Mouse (Mus musculus) forebrain, embryonic 14.5 days (tissue): ENCODE results near the gene Fars2. TPM values are rescaled to one million over a fixed set of nuclear protein-coding genes. Genes with fewer than 3 reads are reported as not detected.

Experiments
- ATAC-seq: fragments of 200-750 bp; cut with Nextera tagmentation; 2 replicates; pipeline ENCODE4 v1.8.0; 2017; ENCODE audit warnings: mild to moderate bottlenecking, moderate library complexity
- DNase-seq: peaks from one replicate; pipeline ENCODE4 v3.0.0-alpha.2; 2015; ENCODE audit warnings: low spot score
- H3K27ac ChIP-seq: fragments of 300-500 bp; sonication (generic); 2 replicates; pipeline ENCODE4 v1.5.1; 2014; ENCODE audit warnings: low read depth, mild to moderate bottlenecking, control low read depth, low read length, moderate library complexity
- H3K27me3 ChIP-seq: fragments of 300-500 bp; sonication (generic); replicated peaks from 2 replicates; pipeline ENCODE4 v1.6.1; 2014; ENCODE audit warnings: low read length, control low read depth, mixed read lengths; ENCODE audit not compliant: control insufficient read depth, insufficient read depth
- H3K36me3 ChIP-seq: fragments of 300-500 bp; sonication (generic); 2 replicates; pipeline ENCODE4 v1.6.1; 2014; ENCODE audit warnings: low read length, control low read depth; ENCODE audit not compliant: control insufficient read depth, insufficient read depth
- H3K4me1 ChIP-seq: fragments of 300-500 bp; sonication (generic); 2 replicates; pipeline ENCODE4 v1.6.1; 2014; ENCODE audit warnings: antibody characterized with exemption, low read length, control low read depth; ENCODE audit not compliant: control insufficient read depth, insufficient read depth
- H3K4me2 ChIP-seq: fragments of 300-500 bp; sonication (generic); 2 replicates; pipeline ENCODE4 v1.6.1; 2014; ENCODE audit warnings: mild to moderate bottlenecking, control low read depth, low read length
- H3K4me3 ChIP-seq: fragments of 300-500 bp; sonication (generic); 2 replicates; pipeline ENCODE4 v1.5.1; 2014; ENCODE audit warnings: low read depth, low read length, control low read depth
- H3K9ac ChIP-seq: fragments of 300-500 bp; sonication (generic); 2 replicates; pipeline ENCODE4 v1.6.1; 2014; ENCODE audit warnings: mild to moderate bottlenecking, low read length, control low read depth, moderate library complexity
- H3K9me3 ChIP-seq: fragments of 300-500 bp; sonication (generic); replicated peaks from 2 replicates; pipeline ENCODE4 v1.6.1; 2016; ENCODE audit warnings: low read length, control low read depth, mixed read lengths; ENCODE audit not compliant: control insufficient read depth
- WGBS: fragments of 180-500 bp; shearing (Covaris S2); extraction: QIAGEN DNeasy Blood & Tissue Kit; methylation state at CpG from one replicate; pipeline ENCODE4 v1.1.7; 2014; 5-methylcytosine and 5-hydroxymethylcytosine counted together
- polyA plus RNA-seq: library from polyadenylated mRNA; unstranded; fragments of >200 nt; fragmentation: Nextera tagmentation; extraction: Ambion mirVana; gene quantifications from 2 replicates; pipeline ENCODE4 v1.2.1, GENCODE M21; 2014

The Fars2 gene
- polyA plus RNA-seq, 1 experiment from 2014 or later, result 35.5 TPM

DNA sequence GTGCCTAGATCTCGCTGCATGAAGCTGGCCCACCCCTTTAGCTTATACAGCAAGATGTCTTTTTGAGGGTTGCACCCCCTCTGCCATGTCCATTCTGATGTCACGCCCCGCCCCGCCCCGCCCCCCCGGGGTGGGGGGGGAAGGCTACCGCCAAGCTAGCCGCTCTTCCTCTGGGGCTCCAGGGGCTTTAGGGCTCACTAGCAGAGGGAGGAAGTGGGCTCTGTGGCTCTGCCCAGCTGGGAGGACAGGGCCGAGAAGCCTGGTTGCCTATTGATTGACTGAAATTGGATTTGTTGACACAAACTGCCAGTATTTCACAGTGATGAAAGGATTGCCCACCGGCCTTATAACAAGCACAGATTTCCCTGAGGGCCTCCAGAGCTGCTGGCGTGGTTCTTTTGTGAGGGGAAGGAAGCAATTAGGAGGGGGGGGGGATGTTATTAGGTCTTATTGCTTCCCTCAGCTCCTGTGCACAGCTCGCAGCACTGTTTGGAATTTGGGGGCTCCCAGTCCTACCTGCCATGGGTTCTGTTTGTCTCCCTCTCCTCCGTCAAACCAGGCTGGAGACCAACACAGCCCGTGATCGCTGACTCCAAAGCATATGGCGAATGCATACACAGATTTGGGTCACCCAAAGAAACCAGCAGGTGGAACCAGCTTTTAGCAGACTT, 466.4 kb downstream of the Fars2 start:
- 9% methylated on average over 16 of the region's 16 CpGs for WGBS
- peak overlapping the region; percentile 10; the same call in 1 of the 2 replicates for H3K9ac ChIP-seq
- ATAC-seq, result peak; percentile 49
- no peaks in the 10 kb centered on the region for H3K27me3 ChIP-seq
- H3K4me2 ChIP-seq, result peak overlapping the region; percentile 1; the same call in 1 of the 2 replicates
- DNase-seq, result peak; percentile 72
- H3K4me3 ChIP-seq, result no peak overlapping the region
- H3K4me1 ChIP-seq, result peaks cover 30% of the 10 kb centered on the region
- no peaks in the 10 kb centered on the region for H3K9me3 ChIP-seq
- no peaks in the 10 kb centered on the region for H3K36me3 ChIP-seq
- peak overlapping the region; percentile 64 for H3K27ac ChIP-seq

DNA sequence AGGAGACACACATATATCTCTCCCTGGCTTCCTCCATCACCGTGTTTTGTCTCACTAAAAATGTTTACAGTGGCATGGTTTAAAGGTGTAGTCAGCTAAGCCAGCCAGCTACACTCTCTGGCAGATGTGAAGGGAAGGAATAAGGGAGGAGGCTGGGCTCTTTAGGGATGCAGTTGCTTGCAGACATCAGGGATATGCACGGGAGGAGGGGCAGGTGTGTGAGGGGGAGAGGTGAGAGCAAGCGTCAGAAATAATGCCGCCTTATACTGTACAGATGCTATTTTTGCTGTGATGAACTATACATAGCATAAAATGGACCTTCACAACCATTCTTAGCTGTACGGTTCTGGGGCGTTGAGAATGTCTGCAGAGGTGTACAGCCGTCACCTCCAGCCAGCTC, 467.0 kb downstream of the Fars2 start:
- no peaks in the 10 kb centered on the region for H3K9me3 ChIP-seq
- no peak overlapping the region for H3K9ac ChIP-seq
- H3K4me3 ChIP-seq, result no peak overlapping the region
- DNase-seq, result no peak
- peak overlapping the region; percentile 64; the same call in 1 of the 2 replicates for H3K27ac ChIP-seq
- H3K36me3 ChIP-seq, result no peaks in the 10 kb centered on the region
- peaks cover 28% of the 10 kb centered on the region for H3K4me1 ChIP-seq
- H3K4me2 ChIP-seq, result no peak overlapping the region
- no peaks in the 10 kb centered on the region for H3K27me3 ChIP-seq
- 62% methylated on average over 7 of the region's 7 CpGs for WGBS
- peak; percentile 4; the same call in 1 of the 2 replicates for ATAC-seq

DNA sequence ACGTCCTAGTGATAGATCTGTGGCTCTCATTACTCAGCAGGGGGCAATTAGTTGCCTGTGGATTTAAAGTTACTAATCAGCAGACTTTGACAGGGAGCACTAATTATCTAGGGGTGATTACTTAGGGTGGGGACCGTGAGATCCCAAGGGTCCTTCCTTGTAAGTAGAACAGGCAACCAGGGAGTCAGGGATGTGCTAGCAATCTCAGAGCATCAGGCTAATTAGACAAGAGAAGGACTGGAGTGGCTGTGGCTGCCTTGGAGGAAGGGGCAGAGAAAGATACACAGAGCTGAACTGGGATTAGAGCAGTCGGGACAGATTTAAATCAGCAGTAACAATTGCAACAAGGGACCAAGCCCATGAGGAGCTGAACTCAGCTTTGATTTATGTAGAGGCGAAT, 471.9 kb downstream of the Fars2 start:
- H3K9me3 ChIP-seq, result no peaks in the 10 kb centered on the region
- no peaks in the 10 kb centered on the region for H3K36me3 ChIP-seq
- ATAC-seq (no peak), DNase-seq (no peak)
- no peak overlapping the region for H3K4me2 ChIP-seq
- 31% methylated on average over 4 of the region's 4 CpGs for WGBS
- no peak overlapping the region for H3K27ac ChIP-seq
- no peak overlapping the region for H3K9ac ChIP-seq
- H3K4me3 ChIP-seq, result no peak overlapping the region
- peaks cover 2% of the 10 kb centered on the region; the same call in 1 of the 2 replicates for H3K4me1 ChIP-seq
- no peaks in the 10 kb centered on the region for H3K27me3 ChIP-seq

DNA sequence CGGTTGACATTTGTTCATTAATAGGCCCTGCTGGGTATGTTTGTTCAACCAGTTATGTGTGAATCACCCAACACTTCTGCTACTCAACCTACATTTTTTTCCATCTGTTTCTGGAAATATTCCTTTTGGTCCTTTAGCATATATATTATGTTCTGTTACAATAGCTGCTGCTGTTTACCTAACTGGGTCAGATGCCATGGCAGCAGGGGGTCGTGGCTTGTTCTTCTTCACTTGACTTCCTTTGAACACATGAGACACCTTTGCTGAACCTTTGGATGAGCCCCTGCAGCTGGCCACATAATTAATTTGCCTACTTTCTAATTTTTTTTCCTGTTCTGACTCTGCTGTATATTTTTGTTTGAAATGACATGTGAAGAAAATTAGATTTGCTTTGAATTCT, 475.1 kb downstream of the Fars2 start:
- Histone ChIP-seq H3K27ac (no peak overlapping the region), H3K9ac (no peak overlapping the region), H3K4me1 (no peaks in the 10 kb centered on the region), H3K27me3 (no peaks in the 10 kb centered on the region), H3K4me2 (no peak overlapping the region), H3K4me3 (no peak overlapping the region), H3K9me3 (no peaks in the 10 kb centered on the region), H3K36me3 (no peaks in the 10 kb centered on the region)
- 78% methylated on average over 2 of the region's 2 CpGs for WGBS
- ATAC-seq, result no peak
- DNase-seq, result no peak

DNA sequence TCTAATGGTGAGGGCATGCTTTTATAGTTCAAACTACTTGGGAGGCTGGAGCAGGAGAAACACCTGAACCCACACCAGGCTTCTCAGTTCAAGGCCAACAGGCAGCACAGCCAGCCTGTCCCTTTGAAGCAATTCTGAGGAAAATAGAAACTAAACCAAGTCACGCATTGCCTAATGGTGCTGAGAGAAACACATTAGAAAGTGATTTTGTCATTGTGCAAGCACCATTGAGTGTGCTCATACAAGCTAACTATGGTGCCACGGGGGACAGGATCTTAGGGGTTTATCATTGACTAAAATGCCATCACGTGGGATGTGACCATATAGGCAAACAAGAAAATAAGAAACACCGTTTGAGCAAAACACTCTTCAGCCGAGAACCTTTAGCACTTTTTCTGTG, 489.5 kb downstream of the Fars2 start:
- H3K9me3 ChIP-seq, result no peaks in the 10 kb centered on the region
- no peak overlapping the region for H3K4me3 ChIP-seq
- WGBS, result 89% methylated on average over 5 of the region's 5 CpGs
- ATAC-seq (no peak), DNase-seq (no peak)
- H3K27ac ChIP-seq, result no peak overlapping the region
- H3K36me3 ChIP-seq, result no peaks in the 10 kb centered on the region
- H3K4me2 ChIP-seq, result no peak overlapping the region
- no peaks in the 10 kb centered on the region for H3K4me1 ChIP-seq
- no peaks in the 10 kb centered on the region for H3K27me3 ChIP-seq
- H3K9ac ChIP-seq, result no peak overlapping the region

DNA sequence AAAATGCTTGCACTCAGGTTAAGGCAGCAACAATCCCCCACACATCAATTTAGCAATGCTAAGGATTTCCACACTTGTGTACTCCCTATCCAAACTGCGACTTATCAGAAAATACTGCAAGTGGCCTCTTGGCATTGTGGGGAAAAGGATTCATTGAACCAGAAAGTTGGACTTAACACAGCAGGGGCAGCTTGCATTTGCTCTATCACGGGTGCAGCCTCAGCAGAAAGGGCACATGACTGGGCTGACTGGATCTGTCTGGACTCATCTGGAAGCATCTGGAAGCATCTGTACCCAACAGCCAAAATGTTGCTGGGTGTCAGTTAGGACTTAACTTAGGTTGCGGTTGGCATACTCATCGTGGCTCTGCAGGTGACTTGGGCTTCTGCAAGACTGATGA, 490.7 kb downstream of the Fars2 start:
- ATAC-seq, result no peak
- peaks cover 5% of the 10 kb centered on the region; the same call in 1 of the 2 replicates for H3K4me1 ChIP-seq
- no peak overlapping the region for H3K4me2 ChIP-seq
- no peak overlapping the region for H3K4me3 ChIP-seq
- DNase-seq, result no peak
- H3K27me3 ChIP-seq, result no peaks in the 10 kb centered on the region
- 89% methylated on average over 4 of the region's 4 CpGs for WGBS
- no peaks in the 10 kb centered on the region for H3K9me3 ChIP-seq
- H3K9ac ChIP-seq, result no peak overlapping the region
- H3K36me3 ChIP-seq, result no peaks in the 10 kb centered on the region
- no peak overlapping the region for H3K27ac ChIP-seq

DNA sequence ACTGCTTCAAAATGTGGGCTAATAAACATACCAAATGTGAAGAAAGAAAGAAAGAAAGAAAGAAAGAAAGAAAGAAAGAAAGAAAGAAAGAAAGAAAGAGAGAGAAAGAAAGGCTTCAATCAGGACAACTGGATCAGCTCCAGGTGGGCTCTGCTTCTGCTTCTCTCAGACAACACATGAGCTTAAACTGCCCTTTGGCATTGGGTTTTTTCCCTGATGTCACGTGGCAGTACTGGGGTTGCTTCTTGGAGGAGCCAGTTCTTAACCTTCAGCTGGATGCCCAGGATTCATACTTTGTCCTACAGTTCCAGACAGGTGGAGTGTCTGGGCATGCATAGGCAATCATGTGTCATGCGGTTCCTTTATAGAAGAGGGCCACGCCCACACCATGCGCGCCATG, 493.2 kb downstream of the Fars2 start:
- no peak overlapping the region for H3K27ac ChIP-seq
- H3K4me2 ChIP-seq, result no peak overlapping the region
- H3K9me3 ChIP-seq, result no peaks in the 10 kb centered on the region
- WGBS, result 90% methylated on average over 5 of the region's 5 CpGs
- ATAC-seq (no peak), DNase-seq (no peak)
- H3K27me3 ChIP-seq, result no peaks in the 10 kb centered on the region
- no peaks in the 10 kb centered on the region for H3K36me3 ChIP-seq
- no peak overlapping the region for H3K9ac ChIP-seq
- no peak overlapping the region for H3K4me3 ChIP-seq
- H3K4me1 ChIP-seq, result peaks cover 9% of the 10 kb centered on the region; the same call in 1 of the 2 replicates

DNA sequence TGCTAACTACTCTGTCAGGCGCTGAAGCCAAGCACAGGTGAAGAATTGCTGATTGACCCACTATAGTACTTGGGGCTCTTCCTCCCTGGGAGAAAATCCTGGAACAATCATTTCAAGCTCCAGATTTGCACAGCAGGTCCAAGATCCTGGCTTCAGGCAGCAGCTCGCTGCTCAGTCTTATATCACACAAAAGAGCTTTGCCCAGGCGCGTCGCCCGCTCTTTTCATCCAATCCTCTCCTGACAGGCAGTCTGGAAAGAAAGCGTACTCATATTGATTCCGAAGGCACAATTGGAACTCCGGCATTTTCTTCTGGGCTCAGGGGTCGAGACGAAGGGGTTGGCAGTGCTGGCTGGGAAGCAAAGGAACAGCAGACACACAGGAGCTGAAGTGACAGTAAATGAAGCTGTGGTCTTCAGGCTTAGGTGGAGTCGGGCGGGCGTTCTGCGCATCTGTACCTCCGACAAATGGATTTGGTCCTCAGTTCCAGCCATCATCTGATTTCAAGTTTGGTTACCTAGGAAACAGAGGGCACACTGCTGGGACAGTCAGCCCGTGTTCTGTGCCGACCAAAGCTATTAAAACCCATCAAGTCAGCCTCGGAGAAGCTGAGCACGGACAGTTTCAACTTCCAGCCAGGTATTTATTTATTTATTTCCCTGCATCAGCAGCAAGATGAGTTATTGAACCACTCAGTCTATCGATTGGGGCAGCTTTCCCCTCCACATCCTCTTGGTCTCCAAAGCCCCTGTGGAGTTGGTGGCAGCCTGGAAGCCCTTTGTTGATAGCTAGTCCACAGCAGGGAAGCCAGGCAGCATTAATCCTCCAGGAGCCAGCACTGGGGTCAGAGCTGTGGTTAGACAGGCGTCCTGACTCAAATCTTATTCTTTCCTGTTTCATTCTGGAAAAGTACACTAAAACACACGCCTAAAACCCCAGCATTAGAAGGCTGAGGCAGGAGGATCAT, 495.9 kb downstream of the Fars2 start:
- Histone ChIP-seq H3K27ac (peak overlapping the region; percentile 82), H3K4me1 (peaks cover 9% of the 10 kb centered on the region; the same call in 1 of the 2 replicates), H3K27me3 (no peaks in the 10 kb centered on the region), H3K9ac (peak overlapping the region; percentile 59), H3K36me3 (no peaks in the 10 kb centered on the region), H3K4me2 (peak overlapping the region; percentile 54), H3K9me3 (no peaks in the 10 kb centered on the region), H3K4me3 (peak overlapping the region; percentile 29)
- peak; percentile 85 for DNase-seq
- ATAC-seq, result peak; percentile 85
- 13% methylated on average over 23 of the region's 23 CpGs for WGBS
